Mouse (Mus musculus): Measurements from ENCODE around the gene Ciapin1. TPM values are rescaled to one million over a fixed set of nuclear protein-coding genes. Genes with fewer than 3 reads are reported as not detected.

The Ciapin1 gene
- polyA plus RNA-seq, 1 experiment from 2014 or later = 194 TPM

DNA sequence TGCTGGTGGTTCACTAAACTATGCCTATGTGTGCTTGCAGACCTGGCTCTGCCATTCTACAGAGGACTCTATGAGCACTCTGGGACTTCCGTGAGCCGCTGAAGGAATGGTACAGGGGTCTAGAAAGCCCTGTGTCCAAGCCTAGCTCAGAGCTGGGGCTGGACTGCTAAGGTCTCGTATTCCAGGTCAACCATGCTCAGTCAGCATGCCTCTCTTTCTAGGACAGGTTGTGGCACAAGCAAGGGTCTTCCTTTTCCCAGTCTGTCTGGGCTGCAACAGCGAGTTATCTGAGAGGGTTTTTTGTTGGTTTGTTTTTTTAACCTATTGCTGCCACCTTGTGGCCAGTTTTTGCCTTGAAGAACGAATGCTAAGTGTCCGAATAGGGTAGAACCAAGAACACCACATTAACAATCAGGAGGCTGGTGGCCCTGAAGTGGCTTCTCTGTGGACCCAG lies 25.5 kb downstream of the Ciapin1 start:
- Histone ChIP-seq H3K4me3 (peak overlapping the region; percentile 28), H3K9me3 (no peaks in the 10 kb centered on the region), H3K27me3 (ENCODE audit: insufficient read depth, poor library complexity, severe bottlenecking) (no peaks in the 10 kb centered on the region), H3K27ac (peak overlapping the region; percentile 54; the same call in 1 of the 2 replicates), H3K4me1 (replicated peaks) (peaks cover 13% of the 10 kb centered on the region), H3K36me3 (no peaks in the 10 kb centered on the region)
- DNase-seq (ENCODE audit: low spot score) = peak; percentile 85
- 31% methylated on average over 6 of the region's 6 CpGs for WGBS

DNA sequence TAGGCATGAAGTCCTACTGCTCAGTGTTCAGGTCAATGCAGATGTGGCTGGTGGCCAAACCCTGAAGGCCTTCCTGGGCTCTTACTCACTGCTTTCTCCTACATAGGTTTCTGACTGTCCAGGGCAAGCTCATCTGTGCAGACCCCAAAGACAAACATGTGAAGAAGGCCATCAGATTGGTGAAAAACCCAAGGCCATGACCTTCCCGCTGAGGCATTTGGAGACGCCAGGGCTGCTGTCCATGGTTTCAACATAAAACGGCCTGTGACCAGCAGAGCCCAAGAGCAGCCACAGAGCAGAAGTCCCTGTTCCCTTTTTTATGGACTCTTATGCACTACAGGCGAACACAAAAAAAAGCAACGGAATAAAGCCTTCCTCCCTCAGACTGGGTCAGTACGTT lies 26.5 kb downstream of the Ciapin1 start:
- WGBS = 73% methylated on average over 6 of the region's 6 CpGs
- Histone ChIP-seq H3K9me3 (no peaks in the 10 kb centered on the region), H3K36me3 (no peaks in the 10 kb centered on the region), H3K27me3 (ENCODE audit: insufficient read depth, poor library complexity, severe bottlenecking) (no peaks in the 10 kb centered on the region), H3K4me1 (replicated peaks) (peaks cover 22% of the 10 kb centered on the region), H3K27ac (no peak overlapping the region), H3K4me3 (no peak overlapping the region)
- DNase-seq (ENCODE audit: low spot score) = no peak

DNA sequence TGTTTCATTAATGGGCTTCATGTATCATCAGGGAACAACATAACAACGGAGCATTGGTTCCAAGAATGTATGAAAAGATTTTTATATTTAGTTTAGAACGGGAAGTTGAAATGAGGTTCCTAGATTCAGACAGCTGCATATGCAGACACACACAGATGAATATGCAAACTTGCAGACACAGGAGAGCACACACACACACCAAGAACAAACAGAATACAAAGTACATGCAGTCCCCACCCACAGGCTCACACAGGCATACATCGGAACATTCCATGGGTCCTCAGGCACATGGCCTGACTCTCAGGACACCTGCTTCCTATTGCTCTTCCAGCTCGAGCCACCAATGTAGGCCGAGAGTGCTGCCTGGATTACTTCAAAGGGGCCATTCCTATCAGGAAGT lies 27.3 kb downstream of the Ciapin1 start:
- no peak for DNase-seq (ENCODE audit: low spot score)
- H3K9me3 ChIP-seq = no peaks in the 10 kb centered on the region
- no peaks in the 10 kb centered on the region for H3K36me3 ChIP-seq
- 88% methylated on average over 5 of the region's 5 CpGs for WGBS
- no peaks in the 10 kb centered on the region for H3K27me3 ChIP-seq (ENCODE audit: insufficient read depth, poor library complexity, severe bottlenecking)
- peaks cover 28% of the 10 kb centered on the region for H3K4me1 ChIP-seq (replicated peaks)
- H3K27ac ChIP-seq = no peak overlapping the region
- H3K4me3 ChIP-seq = no peak overlapping the region

GRCm38 (mm10) chr8:94810153-94810552 lies 28.0 kb downstream of the Ciapin1 start, which contains the start of gene Ccl17:
Ccl17 (plus strand) TSS chr8:94810453.
- 72% methylated on average over 3 of the region's 3 CpGs for WGBS
- peaks cover 29% of the 10 kb centered on the region for H3K4me1 ChIP-seq (replicated peaks)
- no peak within 1 kb of the TSS for H3K27ac ChIP-seq
- H3K36me3 ChIP-seq = no peaks in the 10 kb centered on the region
- no peak for DNase-seq (ENCODE audit: low spot score)
- H3K9me3 ChIP-seq = no peaks in the 10 kb centered on the region
- H3K27me3 ChIP-seq (ENCODE audit: insufficient read depth, poor library complexity, severe bottlenecking) = no peaks in the 10 kb centered on the region
- H3K4me3 ChIP-seq = no peak within 1 kb of the TSS

DNA sequence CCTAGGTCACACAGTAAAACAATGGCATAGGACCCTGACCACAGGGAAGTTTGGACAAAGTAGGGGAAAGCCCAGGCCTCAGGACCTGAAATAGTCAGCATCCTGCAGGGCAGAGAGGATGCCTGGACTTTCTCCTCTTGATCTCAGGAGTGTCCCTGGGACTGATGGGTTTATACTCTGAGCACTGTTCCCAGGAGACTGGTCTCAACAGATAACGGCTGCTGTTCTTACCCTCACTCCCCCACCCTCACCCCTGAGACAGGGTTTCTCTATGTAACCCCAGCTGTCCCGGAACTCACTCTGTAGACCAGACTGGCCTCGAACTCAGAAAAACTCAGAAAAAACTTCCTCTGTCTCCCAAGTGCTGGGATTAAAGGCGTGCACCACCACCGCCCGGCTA lies 29.8 kb downstream of the Ciapin1 start:
- DNase-seq (ENCODE audit: low spot score) = no peak
- Histone ChIP-seq H3K9me3 (no peaks in the 10 kb centered on the region), H3K27ac (no peak overlapping the region), H3K4me3 (no peak overlapping the region), H3K36me3 (no peaks in the 10 kb centered on the region), H3K4me1 (replicated peaks) (peaks cover 29% of the 10 kb centered on the region), H3K27me3 (ENCODE audit: insufficient read depth, poor library complexity, severe bottlenecking) (peaks cover 3% of the 10 kb centered on the region; the same call in 1 of the 2 replicates)
- 78% methylated on average over 6 of the region's 6 CpGs for WGBS

GRCm38 (mm10) chr8:94807506-94807905 lies 30.7 kb downstream of the Ciapin1 start:
- 59% methylated on average over 7 of the region's 7 CpGs for WGBS

DNA sequence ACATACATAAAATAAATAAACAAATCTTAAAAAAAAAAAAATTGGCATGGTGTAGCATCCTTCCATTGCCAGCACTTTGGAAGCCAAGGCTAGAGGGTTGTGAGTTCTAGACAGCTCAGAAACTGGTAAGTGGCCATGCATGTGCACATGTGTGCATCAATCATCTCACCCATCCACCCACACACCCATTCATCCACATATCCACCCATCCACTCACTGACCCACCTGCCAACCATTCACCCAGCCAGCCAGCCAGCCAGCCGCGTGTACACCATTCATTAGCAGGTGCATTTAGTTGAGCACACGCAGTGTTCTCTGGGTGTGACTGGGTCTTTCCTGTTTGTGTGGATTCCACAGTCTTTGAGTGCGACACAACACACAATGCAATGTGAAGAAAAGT lies 32.3 kb downstream of the Ciapin1 start:
- no peak overlapping the region for H3K27ac ChIP-seq
- H3K27me3 ChIP-seq (ENCODE audit: insufficient read depth, poor library complexity, severe bottlenecking) = peaks cover 3% of the 10 kb centered on the region; the same call in 1 of the 2 replicates
- no peaks in the 10 kb centered on the region for H3K36me3 ChIP-seq
- H3K4me1 ChIP-seq (replicated peaks) = peaks cover 21% of the 10 kb centered on the region
- DNase-seq (ENCODE audit: low spot score) = no peak
- WGBS = 62% methylated on average over 4 of the region's 4 CpGs
- no peak overlapping the region for H3K4me3 ChIP-seq
- H3K9me3 ChIP-seq = no peaks in the 10 kb centered on the region

More at GRCm38 (mm10) chr8:94807506-94807905, 30.7 kb downstream of the Ciapin1 start:
- H3K4me1 ChIP-seq (replicated peaks) = peaks cover 23% of the 10 kb centered on the region
- peak overlapping the region; percentile 41; the same call in 1 of the 2 replicates for H3K27ac ChIP-seq
- peaks cover 3% of the 10 kb centered on the region; the same call in 1 of the 2 replicates for H3K27me3 ChIP-seq (ENCODE audit: insufficient read depth, poor library complexity, severe bottlenecking)
- no peaks in the 10 kb centered on the region for H3K9me3 ChIP-seq
- H3K4me3 ChIP-seq = no peak overlapping the region
- no peaks in the 10 kb centered on the region for H3K36me3 ChIP-seq
- DNase-seq (ENCODE audit: low spot score) = peak; percentile 11

GRCm38 (mm10) chr8:94804546-94805340 lies 33.4 kb downstream of the Ciapin1 start:
- Histone ChIP-seq H3K4me3 (no peak overlapping the region), H3K4me1 (replicated peaks) (peaks cover 21% of the 10 kb centered on the region), H3K9me3 (no peaks in the 10 kb centered on the region), H3K27me3 (ENCODE audit: insufficient read depth, poor library complexity, severe bottlenecking) (peaks cover 3% of the 10 kb centered on the region; the same call in 1 of the 2 replicates), H3K27ac (no peak overlapping the region), H3K36me3 (no peaks in the 10 kb centered on the region)
- WGBS = 84% methylated on average over 10 of the region's 10 CpGs
- DNase-seq (ENCODE audit: low spot score) = no peak

- WGBS = 75% methylated on average over 6 of the region's 6 CpGs
- no peak for DNase-seq (ENCODE audit: low spot score)
- Histone ChIP-seq H3K27me3 (ENCODE audit: insufficient read depth, poor library complexity, severe bottlenecking) (peaks cover 3% of the 10 kb centered on the region; the same call in 1 of the 2 replicates), H3K4me1 (replicated peaks) (peaks cover 21% of the 10 kb centered on the region), H3K9me3 (no peaks in the 10 kb centered on the region), H3K36me3 (no peaks in the 10 kb centered on the region), H3K4me3 (no peak overlapping the region), H3K27ac (no peak overlapping the region)
These were observed 34.6 kb downstream of the Ciapin1 start for GRCm38 (mm10) chr8:94803551-94803950.

DNA sequence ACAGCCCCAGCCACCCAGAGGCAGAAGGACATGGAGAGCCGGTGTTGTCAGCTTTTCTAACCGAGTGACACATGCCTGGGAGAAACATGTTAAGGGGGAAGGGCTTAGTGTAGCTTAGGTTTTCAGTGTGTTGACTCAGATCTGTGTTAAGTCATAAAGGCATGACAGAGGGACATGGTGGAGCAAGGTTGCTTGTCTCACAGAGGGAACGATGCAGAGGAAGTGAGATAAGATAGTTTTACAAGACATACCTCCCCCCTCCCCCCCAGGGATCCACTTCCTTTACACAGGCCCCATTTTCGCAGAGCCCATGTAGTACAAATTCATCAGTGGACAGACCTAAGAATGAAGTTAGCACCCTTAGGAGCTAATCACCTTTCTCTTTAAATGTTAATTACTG lies 35.8 kb downstream of the Ciapin1 start:
- no peak for DNase-seq (ENCODE audit: low spot score)
- no peak overlapping the region for H3K27ac ChIP-seq

GRCm38 (mm10) chr8:94801293-94802095 lies 36.7 kb downstream of the Ciapin1 start:
- 46% methylated on average over 14 of the region's 14 CpGs for WGBS
- Histone ChIP-seq H3K4me3 (no peak overlapping the region), H3K27me3 (ENCODE audit: insufficient read depth, poor library complexity, severe bottlenecking) (peaks cover 3% of the 10 kb centered on the region; the same call in 1 of the 2 replicates), H3K4me1 (replicated peaks) (peaks cover 8% of the 10 kb centered on the region; the same call in 1 of the 2 replicates), H3K27ac (no peak overlapping the region), H3K9me3 (no peaks in the 10 kb centered on the region), H3K36me3 (no peaks in the 10 kb centered on the region)
- peak; percentile 38 for DNase-seq (ENCODE audit: low spot score)

More for the DNA sequence above, 35.8 kb downstream of the Ciapin1 start:
- H3K4me3 ChIP-seq = no peak overlapping the region
- peaks cover 15% of the 10 kb centered on the region for H3K4me1 ChIP-seq (replicated peaks)
- 81% methylated on average over 4 of the region's 4 CpGs for WGBS
- H3K27me3 ChIP-seq (ENCODE audit: insufficient read depth, poor library complexity, severe bottlenecking) = peaks cover 3% of the 10 kb centered on the region; the same call in 1 of the 2 replicates
- no peaks in the 10 kb centered on the region for H3K36me3 ChIP-seq
- H3K9me3 ChIP-seq = no peaks in the 10 kb centered on the region

GRCm38 (mm10) chr8:94800278-94800968 lies 37.7 kb downstream of the Ciapin1 start:
- H3K36me3 ChIP-seq = no peaks in the 10 kb centered on the region
- peaks cover 3% of the 10 kb centered on the region; the same call in 1 of the 2 replicates for H3K27me3 ChIP-seq (ENCODE audit: insufficient read depth, poor library complexity, severe bottlenecking)
- H3K4me3 ChIP-seq = no peak overlapping the region
- H3K4me1 ChIP-seq (replicated peaks) = 0 out of 2 replicates have a peak, but pooled peaks cover 2% of the 10 kb centered on the region
- H3K27ac ChIP-seq = no peak overlapping the region
- peak; percentile 38 for DNase-seq (ENCODE audit: low spot score)
- 64% methylated on average over 7 of the region's 7 CpGs for WGBS
- no peaks in the 10 kb centered on the region for H3K9me3 ChIP-seq
